8 mouse cellular contexts compared by ENCODE assay signal in the genomic region with DNA sequence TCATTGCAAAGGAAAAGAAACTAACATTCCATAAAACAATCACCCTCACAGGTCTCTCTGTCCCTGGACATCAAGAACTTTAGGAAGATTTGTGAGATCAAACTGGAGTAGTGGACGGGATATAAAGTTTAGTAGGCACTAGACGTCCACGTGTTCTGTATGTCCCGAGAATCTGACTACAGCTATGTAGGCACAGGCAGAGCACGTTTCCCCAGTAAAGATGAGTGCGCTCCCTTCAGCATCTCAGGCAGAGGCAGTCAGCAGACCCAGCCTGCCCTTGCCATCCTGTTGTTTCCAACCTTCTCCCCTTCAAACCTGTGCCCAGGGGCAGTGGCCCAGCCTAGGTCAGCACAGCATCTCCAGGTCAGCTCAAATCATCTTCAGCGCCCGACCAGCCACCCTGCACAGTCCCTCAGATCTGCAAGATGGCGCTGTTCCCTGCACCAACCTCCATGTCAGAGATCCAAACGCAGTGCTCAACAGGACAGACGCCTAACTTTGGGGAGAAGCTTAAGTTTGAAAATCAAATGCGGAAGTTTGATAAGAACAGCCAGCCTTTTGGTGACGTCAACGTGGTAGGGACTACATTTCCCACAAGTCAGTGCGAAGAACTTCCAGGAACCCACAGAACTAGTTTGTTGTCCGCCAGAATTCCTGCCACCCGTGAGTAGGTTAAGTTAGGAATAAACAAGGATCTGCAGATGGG. TPM values are rescaled to one million over a fixed set of nuclear protein-coding genes. Genes with fewer than 3 reads are reported as not detected.
A peak's percentile ranks its signal among the peaks of the same experiment; 100 is the strongest.
DNase-seq lines count a peak whose midpoint lies in the region; ATAC-seq lines count a peak whose summit lies in the region.

Zfp595 (minus strand) TSS at position 552 of the 706 bp plus-strand sequence.

- peak within 1 kb of the TSS; percentile 54 to 66; a peak in 3 of 4 replicates for H3K27ac ChIP-seq in heart, embryonic 14.5 days (replicated peaks in 1 of 2; ENCODE audit: control insufficient read depth in 1 of 2, insufficient read depth in 1 of 2, low read depth in 2 of 2, low read length in 2 of 2)
- H3K27ac ChIP-seq in liver, embryonic 13.5 days, result peak within 1 kb of the TSS; percentile 69
- H3K27ac ChIP-seq in stomach, embryonic 16.5 days (ENCODE audit: low read length), result peak within 1 kb of the TSS; percentile 38

- 14% methylated on average over 17 of the region's 17 CpGs for WGBS in heart, embryonic 14.5 days
- 12% methylated on average over 17 of the region's 17 CpGs for WGBS in liver, embryonic 13.5 days (ENCODE audit: insufficient replicate concordance)
- 8% methylated on average over 17 of the region's 17 CpGs for WGBS in stomach, embryonic 16.5 days

- no peaks in the 10 kb centered on the region for H3K9me3 ChIP-seq in heart, embryonic 14.5 days (ENCODE audit: control insufficient read depth, low read length)
- H3K9me3 ChIP-seq in liver, embryonic 13.5 days (replicated peaks), result no peaks in the 10 kb centered on the region
- 0 out of 2 replicates have a peak, but pooled peaks cover 3% of the 10 kb centered on the region for H3K9me3 ChIP-seq in stomach, embryonic 16.5 days (replicated peaks; ENCODE audit: control insufficient read depth, low read length)

- H3K4me3 ChIP-seq in heart, embryonic 14.5 days (ENCODE audit: control insufficient read depth in 1 of 2, insufficient read depth in 1 of 2, low read depth in 1 of 2, low read length in 2 of 2), result peak within 1 kb of the TSS; percentile 58 to 59
- H3K4me3 ChIP-seq in liver, embryonic 13.5 days (replicated peaks), result peak within 1 kb of the TSS; percentile 70
- peak within 1 kb of the TSS; percentile 53 for H3K4me3 ChIP-seq in stomach, embryonic 16.5 days (replicated peaks; ENCODE audit: low read length)

- no peaks in the 10 kb centered on the region for H3K27me3 ChIP-seq in heart, embryonic 14.5 days (ENCODE audit: control insufficient read depth, insufficient read depth, low read length)
- H3K27me3 ChIP-seq in liver, embryonic 13.5 days, result no peaks in the 10 kb centered on the region
- no peaks in the 10 kb centered on the region for H3K27me3 ChIP-seq in stomach, embryonic 16.5 days (ENCODE audit: control insufficient read depth, insufficient read depth, low read length)

- H3K36me3 ChIP-seq in heart, embryonic 14.5 days (ENCODE audit: control insufficient read depth, insufficient read depth, low read length), result no peaks in the 10 kb centered on the region
- no peaks in the 10 kb centered on the region for H3K36me3 ChIP-seq in liver, embryonic 13.5 days
- H3K36me3 ChIP-seq in stomach, embryonic 16.5 days (ENCODE audit: control insufficient read depth, insufficient read depth, low read length), result no peaks in the 10 kb centered on the region

- H3K4me1 ChIP-seq in heart, embryonic 14.5 days (ENCODE audit: control insufficient read depth in 2 of 2, insufficient read depth in 2 of 2, low read length in 2 of 2), result 0 out of 4 replicates have a peak, but pooled peaks cover 0 to 8% of the 10 kb centered on the region in 2 experiments
- peaks cover 17% of the 10 kb centered on the region for H3K4me1 ChIP-seq in liver, embryonic 13.5 days (replicated peaks)
- 0 out of 2 replicates have a peak, but pooled peaks cover 3% of the 10 kb centered on the region for H3K4me1 ChIP-seq in stomach, embryonic 16.5 days (ENCODE audit: control insufficient read depth, insufficient read depth, low read length)

- peak within 1 kb of the TSS; percentile 75 for H3K9ac ChIP-seq in heart, embryonic 14.5 days (ENCODE audit: low read length)
- peak within 1 kb of the TSS; percentile 73 for H3K9ac ChIP-seq in liver, embryonic 13.5 days
- H3K9ac ChIP-seq in stomach, embryonic 16.5 days (ENCODE audit: low read length), result peak within 1 kb of the TSS; percentile 75

- peak; percentile 84 for ATAC-seq in heart, embryonic 14.5 days (ENCODE audit: insufficient number of reproducible peaks, insufficient read depth, low FRiP score, low read depth)
- peak; percentile 91 for ATAC-seq in liver, embryonic 13.5 days (ENCODE audit: low read depth)
- peak; percentile 95 for ATAC-seq in stomach, embryonic 16.5 days (ENCODE audit: insufficient read depth, low FRiP score)

- peak within 1 kb of the TSS; percentile 68 for H3K4me2 ChIP-seq in heart, embryonic 14.5 days (ENCODE audit: low read length)
- peak within 1 kb of the TSS; percentile 78 for H3K4me2 ChIP-seq in liver, embryonic 13.5 days
- H3K4me2 ChIP-seq in stomach, embryonic 16.5 days (ENCODE audit: low read depth, low read length), result peak within 1 kb of the TSS; percentile 53

- peak; percentile 92 for DNase-seq in CD4-positive, CD25-positive, alpha-beta regulatory T cell, adult 2 months (ENCODE audit: low read depth, low spot score)
- DNase-seq in c-Kit-negative CD71-positive TER-119-positive erythroid progenitor cells, embryonic 14.5 days (ENCODE audit: low read depth, low spot score), result peak; percentile 73
- peak; percentile 91 for DNase-seq in fibroblast of lung, adult 2 months (ENCODE audit: low read depth)
- DNase-seq in kidney, postnatal 14 days, result peak; percentile 92
- peak; percentile 73 for DNase-seq in liver, embryonic 13.5 days
- peak; percentile 65 for DNase-seq in neural tube, embryonic 10.5 days (ENCODE audit: extremely low spot score, low spot score)

RNA-seq across cellular contexts. Expression of gene Zfp595, which starts in this region (rescaled TPM):
- 1.2 and 1.4 TPM in 2 replicates for polyA plus RNA-seq in heart, embryonic 14.5 days (2014; fragmentation: Nextera tagmentation; extraction: Ambion mirVana)
- polyA plus RNA-seq in liver, embryonic 13.5 days (2015; fragmentation: Nextera tagmentation; extraction: Ambion mirVana), result 0.86 and 1.2 TPM in 2 replicates
- polyA plus RNA-seq in stomach, embryonic 16.5 days (2015; fragmentation: Nextera tagmentation; extraction: Ambion mirVana), result 2.6 and 3.1 TPM in 2 replicates

Comparison
In these comparisons a context has a peak if more than half of its experiments do, and no peak if none do; other contexts are left out.
1. Peak in every context shown above with its lines: DNase-seq, ATAC-seq, H3K4me3 ChIP-seq and H3K27ac ChIP-seq.